Mouse (Mus musculus): ENCODE results near the gene Fstl1.

Fstl1 gene

GRCm38 (mm10) chr16:37776860-37777651 is at the start of gene Fstl1:
Gene Fstl1, plus strand, starts transcription at chr16:37776873.
- peak; percentile 83 for DNase-seq (ENCODE audit: low read depth, low spot score)

GRCm38 (mm10) chr16:37728674-37729073 is 48.0 kb upstream of the Fstl1 start:
- no peak for DNase-seq (ENCODE audit: low read depth, low spot score)

- no peak for DNase-seq (ENCODE audit: low read depth, low spot score)
Measured at GRCm38 (mm10) chr16:37729381-37730150, 47.1 kb upstream of the Fstl1 start.

GRCm38 (mm10) chr16:37730293-37730835 is 46.3 kb upstream of the Fstl1 start:
- no peak for DNase-seq (ENCODE audit: low read depth, low spot score)

GRCm38 (mm10) chr16:37731431-37731830 is 45.2 kb upstream of the Fstl1 start:
- no peak for DNase-seq (ENCODE audit: low read depth, low spot score)

- DNase-seq (ENCODE audit: low read depth, low spot score) = no peak
Measured at GRCm38 (mm10) chr16:37732023-37732761, 44.5 kb upstream of the Fstl1 start.

- DNase-seq (ENCODE audit: low read depth, low spot score) = no peak
Measured at GRCm38 (mm10) chr16:37740076-37740475, 36.6 kb upstream of the Fstl1 start.

GRCm38 (mm10) chr16:37742266-37742665 is 34.4 kb upstream of the Fstl1 start:
- no peak for DNase-seq (ENCODE audit: low read depth, low spot score)

GRCm38 (mm10) chr16:37752876-37753275 is 23.8 kb upstream of the Fstl1 start:
- no peak for DNase-seq (ENCODE audit: low read depth, low spot score)

GRCm38 (mm10) chr16:37753809-37754208 is 22.9 kb upstream of the Fstl1 start:
- DNase-seq (ENCODE audit: low read depth, low spot score) = no peak

GRCm38 (mm10) chr16:37754483-37754882 is 22.2 kb upstream of the Fstl1 start:
- no peak for DNase-seq (ENCODE audit: low read depth, low spot score)

- DNase-seq (ENCODE audit: low read depth, low spot score) = no peak
Measured at GRCm38 (mm10) chr16:37757223-37757622, 19.4 kb upstream of the Fstl1 start.

GRCm38 (mm10) chr16:37763797-37764196 is 12.9 kb upstream of the Fstl1 start:
- DNase-seq (ENCODE audit: low read depth, low spot score) = no peak

GRCm38 (mm10) chr16:37776166-37776859 is 360 bp upstream of the Fstl1 start:
- no peak for DNase-seq (ENCODE audit: low read depth, low spot score)

- peak; percentile 71 for DNase-seq (ENCODE audit: low read depth, low spot score)
Measured at GRCm38 (mm10) chr16:37777796-37778475, 1.3 kb downstream of the Fstl1 start.

GRCm38 (mm10) chr16:37778529-37778928 is 1.9 kb downstream of the Fstl1 start:
- no peak for DNase-seq (ENCODE audit: low read depth, low spot score)

GRCm38 (mm10) chr16:37779651-37780280 is 3.1 kb downstream of the Fstl1 start:
- DNase-seq (ENCODE audit: low read depth, low spot score) = no peak

- no peak for DNase-seq (ENCODE audit: low read depth, low spot score)
Measured at GRCm38 (mm10) chr16:37780386-37780785, 3.7 kb downstream of the Fstl1 start.

GRCm38 (mm10) chr16:37780911-37781310 is 4.2 kb downstream of the Fstl1 start:
- DNase-seq (ENCODE audit: low read depth, low spot score) = no peak

GRCm38 (mm10) chr16:37784526-37784925 is 7.9 kb downstream of the Fstl1 start:
- no peak for DNase-seq (ENCODE audit: low read depth, low spot score)

Data from mesoderm, embryonic 11.5 days (tissue).